Mouse (Mus musculus) heart, embryonic 13.5 days (tissue): ENCODE data around the gene Kcnh3. TPM values are rescaled to one million over a fixed set of nuclear protein-coding genes. Genes with fewer than 3 reads are reported as not detected.

ENCODE experiments used
- ATAC-seq: fragments of 200-750 bp; cut with Nextera tagmentation; 2 replicates; pipeline ENCODE4 v1.8.0; 2017; ENCODE audit warnings: moderate TSS enrichment; ENCODE audit not compliant: insufficient number of reproducible peaks, low FRiP score, low TSS enrichment; ENCODE audit errors: extremely low read depth
- H3K27ac ChIP-seq: fragments of 300-500 bp; sonication (generic); replicated peaks from 2 replicates; pipeline ENCODE4 v1.5.1; 2015; ENCODE audit warnings: moderate library complexity, mild to moderate bottlenecking, inconsistent platforms
- H3K27me3 ChIP-seq: fragments of 300-500 bp; sonication (generic); replicated peaks from 2 replicates; pipeline ENCODE4 v1.6.1; 2015; ENCODE audit warnings: mild to moderate bottlenecking, inconsistent platforms
- H3K36me3 ChIP-seq: fragments of 300-500 bp; sonication (generic); 2 replicates; pipeline ENCODE4 v1.6.1; 2015; ENCODE audit warnings: mild to moderate bottlenecking, inconsistent platforms
- H3K4me1 ChIP-seq: fragments of 300-500 bp; sonication (generic); 2 replicates; pipeline ENCODE4 v1.6.1; 2015; ENCODE audit warnings: inconsistent platforms
- H3K4me2 ChIP-seq: fragments of 300-500 bp; sonication (generic); 2 replicates; pipeline ENCODE4 v1.6.1; 2015; ENCODE audit warnings: inconsistent platforms, mild to moderate bottlenecking, moderate library complexity
- H3K4me3 ChIP-seq: fragments of 300-500 bp; sonication (generic); 2 replicates; pipeline ENCODE4 v1.5.1; 2015; ENCODE audit warnings: moderate library complexity, mild to moderate bottlenecking, inconsistent platforms
- H3K9ac ChIP-seq: fragments of 300-500 bp; sonication (generic); 2 replicates; pipeline ENCODE4 v1.6.1; 2015; ENCODE audit warnings: inconsistent platforms, mild to moderate bottlenecking, moderate library complexity
- H3K9me3 ChIP-seq: fragments of 300-500 bp; sonication (generic); 2 replicates; pipeline ENCODE4 v1.6.1; 2016; ENCODE audit warnings: inconsistent platforms
- WGBS: fragments of 180-500 bp; shearing (Covaris S2); methylation state at CpG from one replicate; pipeline ENCODE4 v1.1.7; 2015; ENCODE audit warnings: mixed read lengths; 5-methylcytosine and 5-hydroxymethylcytosine counted together
- polyA plus RNA-seq: library from polyadenylated mRNA; unstranded; fragments of >200 nt; fragmentation: Nextera tagmentation; extraction: Ambion mirVana; gene quantifications from 2 replicates; pipeline ENCODE4 v1.2.1, GENCODE M21; 2015

Gene Kcnh3
- polyA plus RNA-seq, 1 experiment from 2014 or later: 0.45 TPM

- ATAC-seq: no peak
- H3K4me1 ChIP-seq: peaks cover 9% of the 10 kb centered on the region
- H3K4me2 ChIP-seq: no peak overlapping the region
- H3K27me3 ChIP-seq: no peaks in the 10 kb centered on the region
- no peaks in the 10 kb centered on the region for H3K36me3 ChIP-seq
- no peaks in the 10 kb centered on the region for H3K9me3 ChIP-seq
- no peak overlapping the region for H3K4me3 ChIP-seq
- H3K27ac ChIP-seq: no peak overlapping the region
- no peak overlapping the region for H3K9ac ChIP-seq
- 73% methylated on average over 11 of the region's 11 CpGs for WGBS
These were observed 65.9 kb downstream of the Kcnh3 start for GRCm38 (mm10) chr15:99290586-99290985.

Other genes starting within 250 kb of the Kcnh3 start
- gene Tuba1c, start 195.0 kb upstream of the Kcnh3 start, polyA plus RNA-seq: 150 and 158 TPM in 2 replicates
- 0.56 and 1.7 TPM in 2 replicates for gene Prph, start 169.7 kb upstream of the Kcnh3 start, polyA plus RNA-seq
- 27.1 and 27.8 TPM in 2 replicates for gene Troap, start 150.3 kb upstream of the Kcnh3 start, polyA plus RNA-seq
- gene C1ql4, start 137.0 kb upstream of the Kcnh3 start, polyA plus RNA-seq: 0.16 and 0.25 TPM in 2 replicates
- gene Dnajc22, start 131.7 kb upstream of the Kcnh3 start, polyA plus RNA-seq: 1.0 and 1.8 TPM in 2 replicates
- 31.8 and 34.5 TPM in 2 replicates for gene Spats2, start 98.9 kb upstream of the Kcnh3 start, polyA plus RNA-seq
- gene Mcrs1, start 27.1 kb downstream of the Kcnh3 start, polyA plus RNA-seq: 149 TPM in 2 replicates
- 37.4 and 41.5 TPM in 2 replicates for gene Prpf40b, start 70.2 kb downstream of the Kcnh3 start, polyA plus RNA-seq
- gene Fam186b, start 71.0 kb downstream of the Kcnh3 start, polyA plus RNA-seq: 0.40 and 0.52 TPM in 2 replicates
- gene Fmnl3, start 145.6 kb downstream of the Kcnh3 start, polyA plus RNA-seq: 12.9 and 13.0 TPM in 2 replicates
- 248 and 251 TPM in 2 replicates for gene Tmbim6, start 168.0 kb downstream of the Kcnh3 start, polyA plus RNA-seq
- gene Nckap5l, start 232.9 kb downstream of the Kcnh3 start, polyA plus RNA-seq: 6.8 and 7.7 TPM in 2 replicates
- gene Bcdin3d, start 249.9 kb downstream of the Kcnh3 start, polyA plus RNA-seq: 10.5 and 13.7 TPM in 2 replicates